Mouse (Mus musculus) E14TG2a.4 (cell line): ENCODE measurements at regions not wholly inside any gene's neighbourhood (a gene's known extent, or its start where the extent isn't known, plus 50 kb on each side); places are given as distances from the start of the nearest gene placed in this dataset.

Experiments
- H3K27me3 ChIP-seq: 2 replicates; pipeline ENCODE4 v1.6.1; 2014; ENCODE audit warnings: low read length, control low read depth; ENCODE audit not compliant: insufficient read depth
- H3K36me3 ChIP-seq: 2 replicates; pipeline ENCODE4 v1.6.1; 2014; ENCODE audit warnings: low read length, control low read depth; ENCODE audit not compliant: insufficient read depth
- H3K4me1 ChIP-seq: replicated peaks from 2 replicates; pipeline ENCODE4 v1.6.1; 2014; ENCODE audit warnings: low read depth, low read length, control low read depth
- H3K4me3 ChIP-seq: replicated peaks from 2 replicates; pipeline ENCODE4 v1.5.1; 2014; ENCODE audit warnings: mild to moderate bottlenecking, low read length
- H3K9me3 ChIP-seq: 2 replicates; pipeline ENCODE4 v1.6.1; 2014; ENCODE audit warnings: low read length, control low read depth
- CTCF ChIP-seq: conservative IDR thresholded peaks from 2 replicates; pipeline ENCODE4 v1.5.1; 2014; ENCODE audit warnings: low read length
- NANOG ChIP-seq: IDR thresholded peaks from 2 replicates; pipeline ENCODE4 v1.6.1; 2014; ENCODE audit warnings: borderline replicate concordance, low read length, mixed read lengths
- POU5F1 ChIP-seq: IDR thresholded peaks from 2 replicates; pipeline ENCODE4 v1.6.1; 2014; ENCODE audit warnings: low read length, borderline replicate concordance

DNA sequence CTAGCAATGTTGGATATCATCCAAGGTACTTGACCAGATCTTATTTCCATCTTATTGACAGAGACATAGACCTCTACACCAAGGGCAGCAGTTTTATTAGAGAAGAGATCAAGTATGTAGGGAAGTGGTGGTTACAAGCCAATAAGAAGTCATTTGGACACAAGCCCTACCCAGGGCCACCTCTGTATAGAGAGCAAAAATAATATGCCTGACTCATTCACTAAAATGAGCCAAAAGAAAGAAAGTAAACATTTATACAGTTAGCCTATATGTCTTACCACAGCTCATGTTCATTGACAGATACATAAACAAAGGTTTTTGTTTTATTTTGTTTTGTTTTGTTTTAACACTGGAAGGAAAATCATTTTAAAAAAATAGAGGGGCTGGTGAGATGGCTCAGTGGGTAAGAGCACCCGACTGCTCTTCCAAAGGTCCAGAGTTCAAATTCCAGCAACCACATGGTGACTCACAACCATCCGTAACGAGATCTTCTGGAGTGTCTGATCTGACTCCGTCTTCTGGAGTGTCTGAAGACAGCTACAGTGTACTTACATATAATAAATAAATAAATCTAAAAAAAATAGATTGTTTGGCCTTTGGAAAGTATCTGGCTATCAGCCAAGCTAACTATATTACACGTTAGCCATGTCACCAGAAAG is 76.9 kb downstream of the Rlim start:
- Histone ChIP-seq H3K36me3 (no peaks in the 10 kb centered on the region), H3K27me3 (no peaks in the 10 kb centered on the region), H3K4me1 (no peaks in the 10 kb centered on the region), H3K9me3 (peaks cover 22% of the 10 kb centered on the region), H3K4me3 (no peak overlapping the region)
- TF ChIP-seq POU5F1 (no peak), CTCF (no peak), NANOG (no peak)

GRCm38 (mm10) chrX:103879329-103879935 is 57.6 kb upstream of the Slc16a2 start:
- no peaks in the 10 kb centered on the region for H3K9me3 ChIP-seq
- H3K36me3 ChIP-seq: no peaks in the 10 kb centered on the region
- H3K4me3 ChIP-seq: peak overlapping the region; percentile 29
- TF ChIP-seq POU5F1 (no peak), CTCF (no peak), NANOG (no peak)
- no peaks in the 10 kb centered on the region for H3K4me1 ChIP-seq
- peaks cover 11% of the 10 kb centered on the region for H3K27me3 ChIP-seq
